Mouse (Mus musculus) hindbrain, embryonic 11.5 days (tissue): ENCODE results near the gene Dennd6b. TPM values are rescaled to one million over a fixed set of nuclear protein-coding genes. Genes with fewer than 3 reads are reported as not detected.

ENCODE experiments used
- ATAC-seq: fragments of 200-750 bp; cut with Nextera tagmentation; 2 replicates; pipeline ENCODE4 v1.8.0; 2017; ENCODE audit warnings: mild to moderate bottlenecking, moderate TSS enrichment, moderate library complexity; ENCODE audit not compliant: low FRiP score
- DNase-seq: peaks from one replicate; pipeline ENCODE4 v3.0.0-alpha.2; 2015; ENCODE audit warnings: low spot score
- H3K27ac ChIP-seq: fragments of 300-500 bp; sonication (generic); 2 replicates; pipeline ENCODE4 v1.5.1; 2014; ENCODE audit warnings: mild to moderate bottlenecking, low read depth, low read length
- H3K27me3 ChIP-seq: fragments of 300-500 bp; sonication (generic); 2 replicates; pipeline ENCODE4 v1.6.1; 2014; ENCODE audit warnings: mild to moderate bottlenecking, low read length, moderate library complexity, mixed read lengths; ENCODE audit not compliant: control insufficient read depth, insufficient read depth
- H3K36me3 ChIP-seq: fragments of 300-500 bp; sonication (generic); 2 replicates; pipeline ENCODE4 v1.6.1; 2014; ENCODE audit warnings: mild to moderate bottlenecking, low read length, moderate library complexity, mixed read lengths; ENCODE audit not compliant: control insufficient read depth, insufficient read depth
- H3K4me1 ChIP-seq: fragments of 300-500 bp; sonication (generic); replicated peaks from 2 replicates; pipeline ENCODE4 v1.6.1; 2014; ENCODE audit warnings: low read length, mixed read lengths; ENCODE audit not compliant: control insufficient read depth, insufficient read depth
- H3K4me2 ChIP-seq: fragments of 300-500 bp; sonication (generic); replicated peaks from 2 replicates; pipeline ENCODE4 v1.6.1; 2014; ENCODE audit warnings: mild to moderate bottlenecking, low read depth, low read length
- H3K4me3 ChIP-seq: fragments of 300-500 bp; sonication (generic); 2 replicates; pipeline ENCODE4 v1.5.1; 2014; ENCODE audit warnings: low read depth, low read length
- H3K9ac ChIP-seq: fragments of 300-500 bp; sonication (generic); 2 replicates; pipeline ENCODE4 v1.6.1; 2014; ENCODE audit warnings: low read depth, low read length
- H3K9me3 ChIP-seq: fragments of 300-500 bp; sonication (generic); 2 replicates; pipeline ENCODE4 v1.6.1; 2016; ENCODE audit warnings: low read length; ENCODE audit not compliant: control insufficient read depth
- WGBS: fragments of 180-500 bp; shearing (Covaris S2); extraction: QIAGEN DNeasy Blood & Tissue Kit; methylation state at CpG from one replicate; pipeline ENCODE4 v1.1.7; 2014; 5-methylcytosine and 5-hydroxymethylcytosine counted together
- polyA plus RNA-seq: library from polyadenylated mRNA; unstranded; fragments of >200 nt; fragmentation: Nextera tagmentation; extraction: Ambion mirVana; gene quantifications from 2 replicates; pipeline ENCODE4 v1.2.1, GENCODE M21; 2014

Gene Dennd6b
- polyA plus RNA-seq, 1 experiment from 2014 or later: 31.2 TPM

DNA sequence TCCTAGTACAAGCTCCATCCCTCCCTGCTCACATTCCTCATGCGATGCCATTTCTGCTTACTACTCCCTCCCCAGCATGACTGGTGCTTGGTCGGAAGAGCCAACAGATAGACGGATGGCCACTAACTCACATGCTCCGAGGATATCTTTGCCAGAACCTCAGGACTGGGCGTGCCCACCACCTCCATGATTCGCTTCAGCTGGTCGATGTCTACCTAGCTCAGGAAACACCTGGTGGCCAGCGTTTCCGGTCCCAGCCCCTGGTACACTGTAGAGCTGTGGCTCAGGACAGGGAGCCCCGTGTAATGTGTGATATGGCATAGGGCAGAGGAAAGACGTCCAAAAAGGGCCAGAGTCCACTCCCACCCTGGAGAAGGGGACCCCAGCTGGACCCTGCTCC lies 51.3 kb downstream of the Dennd6b start:
- peaks cover 10% of the 10 kb centered on the region; the same call in 1 of the 2 replicates for H3K4me1 ChIP-seq
- no peak overlapping the region for H3K27ac ChIP-seq
- no peaks in the 10 kb centered on the region for H3K9me3 ChIP-seq
- no peak for DNase-seq
- peaks cover 7% of the 10 kb centered on the region; the same call in 1 of the 2 replicates for H3K27me3 ChIP-seq
- H3K4me2 ChIP-seq: no peak overlapping the region
- H3K4me3 ChIP-seq: no peak overlapping the region
- no peak overlapping the region for H3K9ac ChIP-seq
- H3K36me3 ChIP-seq: 0 out of 2 replicates have a peak, but pooled peaks cover 5% of the 10 kb centered on the region
- WGBS: 93% methylated on average over 11 of the region's 11 CpGs
- ATAC-seq: no peak

- H3K4me1 ChIP-seq: peaks cover 8% of the 10 kb centered on the region; the same call in 1 of the 2 replicates
- ATAC-seq: no peak
- no peaks in the 10 kb centered on the region for H3K9me3 ChIP-seq
Observed at GRCm38 (mm10) chr15:89143134-89143533, 53.2 kb downstream of the Dennd6b start.

GRCm38 (mm10) chr15:89141905-89142304 lies 54.4 kb downstream of the Dennd6b start:
- Histone ChIP-seq H3K4me3 (no peak overlapping the region), H3K4me2 (no peak overlapping the region), H3K4me1 (peaks cover 2% of the 10 kb centered on the region; the same call in 1 of the 2 replicates), H3K9ac (no peak overlapping the region), H3K9me3 (no peaks in the 10 kb centered on the region), H3K27ac (no peak overlapping the region), H3K27me3 (0 out of 2 replicates have a peak, but pooled peaks cover 2% of the 10 kb centered on the region), H3K36me3 (0 out of 2 replicates have a peak, but pooled peaks cover 5% of the 10 kb centered on the region)
- ATAC-seq (no peak), DNase-seq (no peak)
- 59% methylated on average over 4 of the region's 4 CpGs for WGBS

More at GRCm38 (mm10) chr15:89143134-89143533, 53.2 kb downstream of the Dennd6b start:
- DNase-seq: no peak
- 78% methylated on average over 2 of the region's 2 CpGs for WGBS
- H3K27me3 ChIP-seq: peaks cover 5% of the 10 kb centered on the region; the same call in 1 of the 2 replicates
- H3K36me3 ChIP-seq: 0 out of 2 replicates have a peak, but pooled peaks cover 5% of the 10 kb centered on the region
- H3K27ac ChIP-seq: no peak overlapping the region
- H3K4me3 ChIP-seq: no peak overlapping the region
- no peak overlapping the region for H3K4me2 ChIP-seq
- no peak overlapping the region for H3K9ac ChIP-seq

DNA sequence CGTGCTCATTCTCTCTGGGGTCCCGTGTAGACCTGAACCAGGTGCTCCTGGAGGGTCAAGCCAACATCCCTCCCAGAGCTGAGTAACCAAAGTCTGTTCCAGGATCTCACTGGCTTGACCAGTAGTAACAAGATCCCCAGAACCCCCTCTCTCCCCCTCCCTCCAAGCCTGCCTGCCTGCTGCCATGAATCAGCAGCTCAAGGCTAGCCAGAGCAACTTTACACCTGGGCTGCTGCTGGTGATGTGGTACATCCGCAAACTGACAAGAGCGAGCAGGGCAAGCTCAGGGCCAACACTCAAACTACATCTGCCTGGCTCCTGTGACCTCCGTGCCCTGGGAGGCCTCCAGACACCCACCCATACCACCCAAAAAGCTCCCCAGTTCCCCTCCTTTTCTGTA lies 54.9 kb downstream of the Dennd6b start:
- ATAC-seq (no peak), DNase-seq (no peak)
- 32% methylated on average over 5 of the region's 5 CpGs for WGBS
- Histone ChIP-seq H3K9me3 (no peaks in the 10 kb centered on the region), H3K27me3 (0 out of 2 replicates have a peak, but pooled peaks cover 2% of the 10 kb centered on the region), H3K27ac (no peak overlapping the region), H3K4me2 (no peak overlapping the region), H3K9ac (no peak overlapping the region), H3K36me3 (0 out of 2 replicates have a peak, but pooled peaks cover 5% of the 10 kb centered on the region), H3K4me1 (peaks cover 2% of the 10 kb centered on the region; the same call in 1 of the 2 replicates), H3K4me3 (no peak overlapping the region)

DNA sequence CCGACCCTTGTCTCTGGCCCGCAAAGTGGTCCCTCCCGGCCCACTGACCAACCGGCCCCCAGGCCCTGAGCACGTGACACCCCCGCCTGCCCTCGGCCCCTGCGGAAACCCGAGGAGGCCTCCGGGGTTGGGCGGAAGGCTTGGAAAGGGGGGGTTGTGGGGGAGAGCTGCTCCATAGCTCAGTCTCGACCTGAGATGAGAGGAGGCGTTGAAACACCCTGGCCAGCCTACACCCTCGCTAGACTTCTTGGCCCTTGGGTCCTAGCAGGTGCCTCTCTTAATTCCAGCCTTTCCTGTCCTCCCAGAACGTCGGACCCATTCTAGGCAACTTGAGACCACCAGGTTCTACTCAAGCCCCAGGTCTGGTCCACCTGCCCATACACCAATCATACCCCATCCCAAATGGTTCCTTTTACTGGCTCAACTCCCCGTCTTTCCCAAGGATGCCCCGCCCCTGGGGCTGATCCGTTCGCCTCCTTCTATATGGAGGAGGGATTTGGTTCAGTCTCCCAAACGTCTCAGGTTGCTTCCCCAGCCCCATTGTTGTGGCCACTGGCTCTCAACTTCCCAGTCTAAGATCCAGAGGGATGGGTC lies 55.5 kb downstream of the Dennd6b start, which contains the start of gene Mapk12:
Mapk12 (minus strand) TSS at position 45 of the 594 bp plus-strand sequence.
- Histone ChIP-seq H3K9ac (peak within 1 kb of the TSS; percentile 73), H3K36me3 (0 out of 2 replicates have a peak, but pooled peaks cover 2% of the 10 kb centered on the region), H3K9me3 (no peaks in the 10 kb centered on the region), H3K27ac (peak within 1 kb of the TSS; percentile 62), H3K4me3 (peak within 1 kb of the TSS; percentile 55), H3K4me2 (peak within 1 kb of the TSS; percentile 98), H3K27me3 (no peaks in the 10 kb centered on the region), H3K4me1 (peaks cover 2% of the 10 kb centered on the region; the same call in 1 of the 2 replicates)
- DNase-seq (peak; percentile 70), ATAC-seq (peak; percentile 79)
- WGBS: 2% methylated on average over 19 of the region's 21 CpGs

- H3K4me3 ChIP-seq: peak overlapping the region; percentile 55
Observed at GRCm38 (mm10) chr15:89140048-89140658, 56.1 kb downstream of the Dennd6b start.

GRCm38 (mm10) chr15:89138531-89138930 lies 57.8 kb downstream of the Dennd6b start:
- H3K4me2 ChIP-seq: no peak overlapping the region
- no peak overlapping the region for H3K9ac ChIP-seq
- DNase-seq (no peak), ATAC-seq (no peak)
- no peak overlapping the region for H3K27ac ChIP-seq
- no peaks in the 10 kb centered on the region for H3K27me3 ChIP-seq
- H3K9me3 ChIP-seq: no peaks in the 10 kb centered on the region
- no peak overlapping the region for H3K4me3 ChIP-seq
- whole genome bisulfite sequencing: 92% methylated on average over 6 of the region's 6 CpGs
- no peaks in the 10 kb centered on the region for H3K36me3 ChIP-seq
- H3K4me1 ChIP-seq: peaks cover 2% of the 10 kb centered on the region; the same call in 1 of the 2 replicates

More at GRCm38 (mm10) chr15:89140048-89140658, 56.1 kb downstream of the Dennd6b start:
- Histone ChIP-seq H3K27me3 (no peaks in the 10 kb centered on the region), H3K36me3 (no peaks in the 10 kb centered on the region), H3K9me3 (no peaks in the 10 kb centered on the region), H3K27ac (peak overlapping the region; percentile 62), H3K4me1 (peaks cover 2% of the 10 kb centered on the region; the same call in 1 of the 2 replicates), H3K4me2 (peak overlapping the region; percentile 98), H3K9ac (peak overlapping the region; percentile 73)
- DNase-seq: peak; percentile 59
- 0% methylated on average over 47 of the region's 53 CpGs for WGBS
- ATAC-seq: peak; percentile 44

DNA sequence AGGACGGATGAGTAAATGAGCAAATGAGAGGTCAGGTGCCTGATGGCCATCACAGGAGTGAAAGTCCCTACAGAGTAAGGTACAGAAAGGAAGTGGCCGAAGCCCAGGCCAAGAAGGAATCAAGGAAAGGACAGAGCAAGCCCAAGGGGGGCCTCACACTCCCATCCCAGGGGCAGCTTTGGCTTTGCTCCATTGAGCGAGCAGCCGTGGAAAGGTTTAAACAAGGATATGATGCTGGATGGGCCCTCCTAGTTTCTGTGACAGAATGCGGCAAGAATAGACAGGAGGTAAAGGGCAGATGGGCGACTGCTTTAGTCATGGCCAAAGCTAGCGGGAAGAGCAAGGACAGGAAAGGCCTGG lies 58.3 kb downstream of the Dennd6b start:
- WGBS: 88% methylated on average over 7 of the region's 7 CpGs
- no peak for ATAC-seq
- H3K9ac ChIP-seq: no peak overlapping the region
- no peaks in the 10 kb centered on the region for H3K27me3 ChIP-seq
- H3K9me3 ChIP-seq: no peaks in the 10 kb centered on the region
- no peak for DNase-seq
- H3K4me1 ChIP-seq: peaks cover 2% of the 10 kb centered on the region; the same call in 1 of the 2 replicates
- no peak overlapping the region for H3K4me2 ChIP-seq
- H3K27ac ChIP-seq: no peak overlapping the region
- H3K4me3 ChIP-seq: no peak overlapping the region
- H3K36me3 ChIP-seq: no peaks in the 10 kb centered on the region
